Mouse (Mus musculus) stomach, embryonic 14.5 days (tissue): ENCODE measurements around the gene Gse1. TPM values are rescaled to one million over a fixed set of nuclear protein-coding genes. Genes with fewer than 3 reads are reported as not detected.

Source experiments
- ATAC-seq: fragments of 200-750 bp; cut with Nextera tagmentation; 2 replicates; pipeline ENCODE4 v1.8.0; 2017; ENCODE audit warnings: low read depth, moderate TSS enrichment; ENCODE audit not compliant: insufficient number of reproducible peaks, insufficient read depth, low FRiP score
- H3K27ac ChIP-seq: fragments of 300-500 bp; sonication (generic); 2 replicates; pipeline ENCODE4 v1.5.1; 2014; ENCODE audit warnings: mild to moderate bottlenecking, low read length, moderate library complexity, mixed read lengths
- H3K27me3 ChIP-seq: fragments of 300-500 bp; sonication (generic); 2 replicates; pipeline ENCODE4 v1.6.1; 2014; ENCODE audit warnings: low read length, control low read depth, mixed read lengths; ENCODE audit not compliant: control insufficient read depth, insufficient read depth
- H3K36me3 ChIP-seq: fragments of 300-500 bp; sonication (generic); 2 replicates; pipeline ENCODE4 v1.6.1; 2014; ENCODE audit warnings: mild to moderate bottlenecking, control low read depth, low read length, moderate library complexity, mixed read lengths; ENCODE audit not compliant: control insufficient read depth, insufficient read depth
- H3K4me1 ChIP-seq: fragments of 300-500 bp; sonication (generic); 2 replicates; pipeline ENCODE4 v1.6.1; 2014; ENCODE audit warnings: low read length, control low read depth, mixed read lengths; ENCODE audit not compliant: control insufficient read depth, insufficient read depth
- H3K4me2 ChIP-seq: fragments of 300-500 bp; sonication (generic); replicated peaks from 2 replicates; pipeline ENCODE4 v1.6.1; 2014; ENCODE audit warnings: low read depth, low read length, control low read depth
- H3K4me3 ChIP-seq: fragments of 300-500 bp; sonication (generic); 2 replicates; pipeline ENCODE4 v1.5.1; 2014; ENCODE audit warnings: low read depth, low read length, control low read depth
- H3K9ac ChIP-seq: fragments of 300-500 bp; sonication (generic); replicated peaks from 2 replicates; pipeline ENCODE4 v1.6.1; 2014; ENCODE audit warnings: low read depth, mild to moderate bottlenecking, control low read depth, low read length, moderate library complexity, mixed read lengths
- H3K9me3 ChIP-seq: fragments of 300-500 bp; sonication (generic); 2 replicates; pipeline ENCODE4 v1.6.1; 2016; ENCODE audit warnings: low read depth, low read length, control low read depth; ENCODE audit not compliant: control insufficient read depth
- WGBS: fragments of 180-500 bp; shearing (Covaris S2); extraction: QIAGEN DNeasy Blood & Tissue Kit; methylation state at CpG from one replicate; pipeline ENCODE4 v1.1.7; 2014; 5-methylcytosine and 5-hydroxymethylcytosine counted together
- polyA plus RNA-seq: library from polyadenylated mRNA; unstranded; fragments of >200 nt; fragmentation: Nextera tagmentation; extraction: Ambion mirVana; gene quantifications from 2 replicates; pipeline ENCODE4 v1.2.1, GENCODE M21; 2014

The Gse1 gene
- polyA plus RNA-seq, 1 experiment from 2014 or later: 11.1 TPM

- H3K4me2 ChIP-seq: no peak overlapping the region
- H3K4me3 ChIP-seq: no peak overlapping the region
- no peaks in the 10 kb centered on the region for H3K36me3 ChIP-seq
- peaks cover 56% of the 10 kb centered on the region for H3K4me1 ChIP-seq
- no peak overlapping the region for H3K9ac ChIP-seq
- ATAC-seq: peak; percentile 39
- H3K27me3 ChIP-seq: no peaks in the 10 kb centered on the region
- 30% methylated on average over 17 of the region's 17 CpGs for WGBS
- H3K9me3 ChIP-seq: no peaks in the 10 kb centered on the region
- H3K27ac ChIP-seq: peak overlapping the region; percentile 72
These were observed 67.0 kb downstream of the Gse1 start for GRCm38 (mm10) chr8:120294982-120295870.

DNA sequence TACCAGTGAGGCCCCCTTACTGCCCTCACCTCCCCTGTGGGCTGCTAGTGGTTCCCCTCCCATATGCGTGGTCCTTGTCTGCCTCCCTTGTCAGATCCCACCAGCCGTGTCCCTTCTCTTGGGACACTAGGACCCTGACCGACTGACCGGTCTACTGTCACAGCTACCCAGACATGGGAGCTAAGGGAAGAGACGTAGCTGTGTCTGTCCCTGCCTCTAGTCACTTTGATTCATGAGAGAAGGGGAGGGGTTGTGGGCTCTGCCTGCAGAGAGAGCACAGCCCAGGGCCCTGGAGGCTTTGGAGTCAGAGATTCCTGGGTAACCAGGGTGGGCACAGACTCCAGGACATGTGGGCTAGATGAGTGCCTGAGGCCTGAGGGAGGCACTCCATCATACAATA, 68.7 kb downstream of the Gse1 start:
- Histone ChIP-seq H3K4me1 (peaks cover 54% of the 10 kb centered on the region), H3K4me2 (no peak overlapping the region), H3K4me3 (no peak overlapping the region), H3K9me3 (no peaks in the 10 kb centered on the region), H3K27ac (peak overlapping the region; percentile 0; the same call in 1 of the 2 replicates), H3K9ac (no peak overlapping the region), H3K27me3 (no peaks in the 10 kb centered on the region), H3K36me3 (no peaks in the 10 kb centered on the region)
- ATAC-seq: no peak
- 31% methylated on average over 5 of the region's 5 CpGs for WGBS

GRCm38 (mm10) chr8:120298601-120299532, 70.6 kb downstream of the Gse1 start:
- H3K4me1 ChIP-seq: peaks cover 47% of the 10 kb centered on the region
- H3K9me3 ChIP-seq: no peaks in the 10 kb centered on the region
- no peaks in the 10 kb centered on the region for H3K27me3 ChIP-seq
- H3K36me3 ChIP-seq: no peaks in the 10 kb centered on the region
- H3K4me2 ChIP-seq: no peak overlapping the region; the same call in 1 of the 2 replicates
- no peak overlapping the region for H3K4me3 ChIP-seq
- no peak for ATAC-seq
- no peak overlapping the region for H3K9ac ChIP-seq
- 44% methylated on average over 22 of the region's 22 CpGs for WGBS
- peak overlapping the region; percentile 48 for H3K27ac ChIP-seq

DNA sequence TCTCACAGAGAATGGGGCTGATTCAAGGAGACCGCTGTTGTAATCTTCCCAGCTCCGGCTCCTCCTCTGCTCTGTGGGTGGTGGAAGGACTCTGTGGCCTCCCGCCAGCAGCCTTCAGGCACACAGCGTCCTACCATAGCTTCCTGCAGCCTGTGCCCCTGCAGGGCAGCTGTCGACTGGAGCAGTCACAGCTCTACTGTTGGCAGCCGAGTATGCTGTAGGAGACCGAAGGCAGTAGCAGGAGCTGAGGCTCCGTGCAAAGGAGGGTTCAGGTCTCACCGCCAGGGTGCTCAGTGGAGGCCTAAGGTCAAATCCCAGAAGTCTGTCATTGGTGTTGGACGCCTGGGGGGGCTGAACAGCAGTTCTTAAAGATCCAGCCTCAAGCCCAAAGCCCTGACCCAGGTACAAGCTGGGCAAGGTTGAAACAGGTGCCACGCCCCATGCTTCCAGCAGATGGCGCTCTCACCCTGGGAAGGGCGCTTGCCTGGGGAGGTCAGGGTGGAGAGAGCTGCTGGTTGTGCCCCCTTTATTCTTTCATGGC, 72.4 kb downstream of the Gse1 start:
- Histone ChIP-seq H3K36me3 (no peaks in the 10 kb centered on the region), H3K9ac (peak overlapping the region; percentile 18; the same call in 1 of the 2 replicates), H3K4me2 (no peak overlapping the region; the same call in 1 of the 2 replicates), H3K4me3 (no peak overlapping the region), H3K4me1 (peaks cover 34% of the 10 kb centered on the region), H3K27me3 (no peaks in the 10 kb centered on the region), H3K9me3 (no peaks in the 10 kb centered on the region), H3K27ac (peak overlapping the region; percentile 44; the same call in 1 of the 2 replicates)
- no peak; the same call in 1 of the 2 replicates for ATAC-seq
- 8% methylated on average over 13 of the region's 13 CpGs for WGBS

DNA sequence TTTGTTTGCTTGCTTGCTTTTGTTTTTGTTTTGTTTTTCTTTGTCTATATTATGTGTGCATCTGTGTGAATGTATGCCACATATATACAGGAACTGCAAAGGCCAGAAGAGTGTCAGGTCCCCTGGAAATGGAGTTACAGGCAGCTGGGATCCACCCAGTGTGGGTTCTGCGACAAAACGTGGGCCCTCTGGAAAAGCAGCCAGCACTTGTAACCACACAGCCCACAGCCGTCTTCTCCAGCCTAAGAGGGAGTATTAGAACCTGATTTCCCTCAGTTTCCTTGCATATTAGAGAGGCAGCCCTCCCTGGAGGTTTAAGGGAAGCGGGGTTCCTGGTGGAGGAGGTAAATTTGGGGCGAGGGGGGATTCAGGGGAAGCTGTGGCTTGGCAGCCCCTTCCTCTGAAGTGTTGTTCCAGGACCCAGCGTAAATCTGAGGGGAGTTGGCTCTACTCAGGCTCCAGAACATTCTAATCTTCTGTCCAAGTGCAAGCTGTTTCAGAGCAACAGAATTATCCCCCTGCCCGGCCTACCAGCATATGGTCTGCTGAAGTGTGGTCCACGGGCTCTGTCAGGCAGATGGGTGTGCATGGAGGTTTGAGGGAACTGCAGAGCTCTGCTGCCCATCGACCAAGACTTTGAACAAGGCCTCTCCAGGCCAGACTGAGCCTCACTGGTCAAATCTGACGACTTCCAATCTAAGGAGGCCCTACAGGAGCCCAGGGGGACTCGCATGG, 74.9 kb downstream of the Gse1 start:
- Histone ChIP-seq H3K4me1 (peaks cover 22% of the 10 kb centered on the region), H3K4me2 (no peak overlapping the region), H3K36me3 (no peaks in the 10 kb centered on the region), H3K9ac (no peak overlapping the region), H3K27ac (no peak overlapping the region), H3K27me3 (no peaks in the 10 kb centered on the region), H3K4me3 (no peak overlapping the region), H3K9me3 (no peaks in the 10 kb centered on the region)
- WGBS: 70% methylated on average over 11 of the region's 11 CpGs
- ATAC-seq: no peak

GRCm38 (mm10) chr8:120304097-120304496, 75.8 kb downstream of the Gse1 start:
- 47% methylated on average over 9 of the region's 9 CpGs for WGBS
- peaks cover 23% of the 10 kb centered on the region for H3K4me1 ChIP-seq
- no peak for ATAC-seq
- no peak overlapping the region for H3K27ac ChIP-seq
- H3K9ac ChIP-seq: no peak overlapping the region
- no peak overlapping the region for H3K4me3 ChIP-seq
- H3K4me2 ChIP-seq: no peak overlapping the region
- no peaks in the 10 kb centered on the region for H3K36me3 ChIP-seq
- no peaks in the 10 kb centered on the region for H3K27me3 ChIP-seq
- no peaks in the 10 kb centered on the region for H3K9me3 ChIP-seq

- no peaks in the 10 kb centered on the region for H3K36me3 ChIP-seq
- H3K9me3 ChIP-seq: no peaks in the 10 kb centered on the region
- H3K27ac ChIP-seq: no peak overlapping the region
- H3K4me1 ChIP-seq: peaks cover 24% of the 10 kb centered on the region
- no peak overlapping the region for H3K9ac ChIP-seq
- no peak overlapping the region for H3K4me3 ChIP-seq
- H3K27me3 ChIP-seq: no peaks in the 10 kb centered on the region
- no peak overlapping the region for H3K4me2 ChIP-seq
- WGBS: 81% methylated on average over 10 of the region's 10 CpGs
- ATAC-seq: no peak
These were observed 77.6 kb downstream of the Gse1 start for GRCm38 (mm10) chr8:120305800-120306385.
